Mouse (Mus musculus): ENCODE data around the gene Igf1r.
A peak's percentile ranks its signal among the peaks of the same experiment; 100 is the strongest.

DNA sequence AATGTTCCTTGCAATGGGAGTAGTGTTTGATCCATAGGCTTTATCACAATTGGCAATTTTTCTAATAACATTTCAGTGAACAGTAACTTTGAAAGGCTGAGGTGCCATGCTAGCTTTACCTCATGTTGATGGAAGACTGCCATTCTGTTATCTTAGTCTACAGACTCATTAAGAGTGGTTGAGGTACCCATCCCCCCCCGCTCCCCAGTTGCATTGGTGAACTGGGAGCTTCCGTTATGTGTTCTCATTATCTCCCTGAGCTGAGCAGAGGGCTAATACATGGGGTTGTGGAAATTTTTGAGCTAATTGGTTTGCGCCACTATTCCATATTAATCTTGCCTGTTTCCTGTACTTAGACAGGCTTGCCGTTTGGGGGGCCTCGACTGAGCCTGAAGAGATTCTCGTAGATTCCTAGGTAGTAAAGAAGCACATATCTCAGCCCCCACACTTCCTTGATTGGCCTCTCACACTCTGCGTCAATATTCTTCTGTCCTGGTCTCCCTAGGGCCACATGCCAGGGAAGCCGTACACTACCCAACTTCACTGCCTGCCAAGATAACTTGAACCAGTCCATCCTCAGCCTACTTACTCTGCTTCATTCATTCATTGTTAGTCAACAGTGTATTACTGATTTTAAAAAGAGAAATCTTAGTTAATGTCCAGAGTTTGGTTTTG, 139.8 kb downstream of the Igf1r start:
- peak; percentile 57 for TF ChIP-seq EP300 (IDR thresholded peaks at IDR 0.05; ENCODE audit: low read depth)
- no peak for TF ChIP-seq CTCF (IDR thresholded peaks at IDR 0.05; ENCODE audit: low read depth)

All from liver, postnatal 0 days (tissue).